Mouse (Mus musculus) gastrocnemius, postnatal 10 days (tissue): ENCODE measurements around the gene A2m. TPM values are rescaled to one million over a fixed set of nuclear protein-coding genes. Genes with fewer than 3 reads are reported as not detected.

Experiments
- DNase-seq: peaks from one replicate; pipeline ENCODE4 v3.0.0; 2021; ENCODE audit warnings: mixed read lengths
- long read RNA-seq, 2 experiments: library from polyadenylated mRNA; stranded (forward); transcript quantifications; one replicate each; pipeline ENCODE4 v2.0.0; 2021
- total RNA-seq, 2 experiments: library from RNA; stranded (reverse); gene quantifications; 2 replicates each; pipeline ENCODE4 v1.2.3; 2021

A2m gene
- total RNA-seq, result under 1 TPM; 0.12 to 0.93 TPM
- long read RNA-seq, experiment 1, result 0 reads
- long read RNA-seq, experiment 2, result 0 reads

GRCm38 (mm10) chr6:121635076-121635475 is at the start of gene A2m:
A2m (plus strand) TSS chr6:121635376.
- DNase-seq, result no peak

DNA sequence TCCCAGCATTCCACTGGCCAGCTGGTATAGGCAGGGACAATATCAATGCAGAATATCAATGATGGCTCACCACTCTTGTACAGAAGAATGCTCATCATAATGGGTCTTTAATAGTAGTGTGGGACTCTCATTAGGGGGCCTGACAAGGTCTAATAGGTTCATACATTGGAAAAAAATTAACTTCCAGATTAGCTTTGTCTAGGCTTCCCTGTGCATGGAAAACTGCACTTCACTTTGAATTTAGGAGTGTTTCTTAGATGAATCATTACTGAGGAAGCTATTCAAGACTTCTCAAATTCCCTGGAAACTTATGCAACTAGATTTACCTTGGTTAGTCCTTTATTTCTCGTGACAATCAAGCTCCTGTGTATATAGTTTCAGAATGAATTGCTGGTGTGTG is 45.0 kb upstream of the A2m start:
- no peak for DNase-seq

DNA sequence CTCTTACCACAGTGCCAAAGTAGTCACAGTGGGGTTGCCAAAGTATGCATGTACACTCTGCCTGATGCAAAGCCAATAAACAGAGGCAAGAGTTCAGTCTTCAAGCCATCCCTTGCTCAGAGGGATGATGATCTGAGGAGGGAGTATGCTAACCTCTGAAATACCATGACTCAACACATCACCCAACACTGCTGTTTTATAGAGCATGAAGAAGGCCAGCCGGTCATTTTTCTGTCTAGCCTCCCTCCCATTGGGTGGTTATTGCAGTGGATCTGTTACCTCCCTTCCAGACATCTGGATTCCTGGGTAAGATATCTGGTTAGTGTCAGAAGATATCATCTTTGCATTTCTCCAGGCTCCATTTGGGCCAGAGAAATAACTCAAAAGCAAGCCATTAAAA is 34.2 kb upstream of the A2m start:
- DNase-seq, result no peak

GRCm38 (mm10) chr6:121607861-121608260 is 27.3 kb upstream of the A2m start:
- DNase-seq, result no peak

- DNase-seq, result peak; percentile 21
Measured at GRCm38 (mm10) chr6:121611796-121612195, 23.4 kb upstream of the A2m start.

DNA sequence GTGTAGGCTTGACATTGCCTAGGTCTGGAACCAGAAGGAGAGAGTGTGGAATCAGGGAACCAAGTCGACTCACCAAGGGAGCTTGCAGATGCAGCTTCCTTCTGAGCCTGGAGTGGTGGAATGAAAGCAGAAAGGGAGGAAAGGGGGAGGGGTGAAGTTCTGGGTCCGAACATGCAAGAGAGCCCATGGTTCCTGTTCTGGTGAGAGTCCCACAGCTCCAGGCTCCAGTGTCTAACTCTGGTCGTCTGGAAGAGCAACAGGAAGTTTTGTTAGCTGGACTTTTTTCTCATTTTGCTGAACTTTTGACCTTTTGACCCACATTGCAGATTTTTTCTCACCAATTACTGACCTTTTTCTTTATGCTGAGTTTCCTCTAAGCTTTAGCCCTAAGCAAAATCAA is 17.7 kb upstream of the A2m start:
- DNase-seq, result no peak

GRCm38 (mm10) chr6:121622525-121622924 is 12.7 kb upstream of the A2m start:
- DNase-seq, result no peak

- no peak for DNase-seq
Measured at GRCm38 (mm10) chr6:121634520-121634919, 656 bp upstream of the A2m start.

GRCm38 (mm10) chr6:121635878-121636371 is 749 bp downstream of the A2m start:
- DNase-seq, result peak; percentile 9

DNA sequence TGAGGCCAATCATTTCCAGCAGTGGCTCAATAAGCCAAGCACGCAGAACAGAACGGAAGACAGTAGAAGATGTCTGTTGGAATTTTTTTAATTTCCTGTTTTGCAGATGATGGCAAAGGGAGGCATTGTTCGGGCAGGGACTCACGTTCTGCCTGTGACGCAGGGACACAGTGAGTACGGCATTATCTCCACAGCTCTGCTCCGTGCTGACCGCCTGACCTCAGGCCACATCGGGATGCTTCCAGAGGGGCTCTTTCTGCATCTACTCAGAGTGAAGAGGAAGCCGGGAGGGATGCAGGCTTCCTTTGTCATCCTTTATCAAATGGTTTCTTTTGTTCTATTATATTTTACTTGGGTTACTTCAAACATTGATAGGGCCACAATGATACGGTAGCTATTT is 13.3 kb downstream of the A2m start:
- DNase-seq, result no peak

Other genes with a start within 250 kb of the A2m start
- 1 to 10 TPM; 4.5 to 7.8 TPM for gene Iqsec3, start 161.7 kb upstream of the A2m start, total RNA-seq
- not detected for gene Gm7298, start 97.6 kb downstream of the A2m start, total RNA-seq
- gene Mug1, start 203.2 kb downstream of the A2m start, total RNA-seq, result under 1 TPM in 1 of 2 experiments, not detected in 1; 0.18 TPM